Mouse (Mus musculus): ENCODE results near the gene Sema3f.

Gene Sema3f

GRCm38 (mm10) chr9:107688939-107689338 is 21.3 kb downstream of the Sema3f start:
- DNase-seq = no peak

GRCm38 (mm10) chr9:107688415-107688814 is 21.9 kb downstream of the Sema3f start:
- no peak for DNase-seq

- DNase-seq = peak in 1 of 2 experiments; percentile 56
Observed at GRCm38 (mm10) chr9:107685231-107685981, 24.9 kb downstream of the Sema3f start.

- DNase-seq = no peak
Observed at GRCm38 (mm10) chr9:107682405-107682804, 27.9 kb downstream of the Sema3f start.

- no peak for DNase-seq
Observed at GRCm38 (mm10) chr9:107679501-107679900, 30.8 kb downstream of the Sema3f start, which contains the start of gene Gnat1. Gene Gnat1 (minus strand): TSS chr9:107679712.

- DNase-seq = no peak
Observed at GRCm38 (mm10) chr9:107678861-107679260, 31.4 kb downstream of the Sema3f start.

- peak; percentile 70 to 85 for DNase-seq
Observed at GRCm38 (mm10) chr9:107677819-107678526, 32.3 kb downstream of the Sema3f start.

GRCm38 (mm10) chr9:107677091-107677784 is 33.0 kb downstream of the Sema3f start:
- DNase-seq = no peak

GRCm38 (mm10) chr9:107676302-107676701 is 34.0 kb downstream of the Sema3f start:
- DNase-seq = no peak

- DNase-seq = peak in 1 of 2 experiments; percentile 64
Observed at GRCm38 (mm10) chr9:107675671-107676301, 34.5 kb downstream of the Sema3f start.

GRCm38 (mm10) chr9:107674609-107675429 is 35.5 kb downstream of the Sema3f start:
- peak; percentile 54 to 70 for DNase-seq

- DNase-seq = peak; percentile 65 to 66
Observed at GRCm38 (mm10) chr9:107670259-107670658, 40.0 kb downstream of the Sema3f start.

- peak; percentile 33 to 45 for DNase-seq
Observed at GRCm38 (mm10) chr9:107669480-107669945, 40.8 kb downstream of the Sema3f start, which contains the start of gene Slc38a3. Gene Slc38a3 (minus strand): TSS chr9:107669530.

GRCm38 (mm10) chr9:107668916-107669315 is 41.4 kb downstream of the Sema3f start:
- no peak for DNase-seq

- no peak for DNase-seq
Observed at GRCm38 (mm10) chr9:107668011-107668410, 42.3 kb downstream of the Sema3f start.

GRCm38 (mm10) chr9:107667219-107667618 is 43.1 kb downstream of the Sema3f start:
- peak; percentile 48 for DNase-seq

- DNase-seq = no peak
Observed at GRCm38 (mm10) chr9:107666751-107667205, 43.5 kb downstream of the Sema3f start.

- DNase-seq = no peak
Observed at GRCm38 (mm10) chr9:107665308-107665707, 45.0 kb downstream of the Sema3f start.

GRCm38 (mm10) chr9:107663525-107663924 is 46.8 kb downstream of the Sema3f start:
- DNase-seq = no peak

- no peak for DNase-seq
Observed at GRCm38 (mm10) chr9:107662342-107662741, 47.9 kb downstream of the Sema3f start.

GRCm38 (mm10) chr9:107660777-107661176 is 49.5 kb downstream of the Sema3f start:
- no peak for DNase-seq

- no peak for DNase-seq
Observed at GRCm38 (mm10) chr9:107659961-107660360, 50.3 kb downstream of the Sema3f start.

Data from kidney, adult 8-10 months (tissue).